Mouse (Mus musculus): ENCODE measurements around the gene Olfm2. TPM values are rescaled to one million over a fixed set of nuclear protein-coding genes. Genes with fewer than 3 reads are reported as not detected.

Gene Olfm2
- polyA plus RNA-seq, 1 experiment, result 2.3 TPM

DNA sequence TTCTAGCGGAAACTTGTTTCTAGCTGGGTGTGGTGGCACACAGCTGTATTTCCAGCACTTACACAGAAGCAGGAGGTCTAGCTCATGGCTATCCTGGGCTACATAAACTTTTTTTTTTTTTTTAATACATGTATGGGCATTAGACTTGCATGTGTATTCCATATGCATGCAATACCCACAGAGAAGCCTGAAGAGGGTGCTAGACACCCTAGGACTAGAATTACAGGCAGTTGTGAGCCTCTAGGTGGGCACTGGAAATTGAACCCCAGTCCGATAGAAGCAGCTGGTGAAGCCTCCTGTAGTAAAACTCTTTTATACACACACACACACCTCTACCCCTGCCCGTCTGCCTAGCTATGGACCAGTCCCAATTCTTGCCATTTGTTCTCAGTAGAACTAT is 92.3 kb downstream of the Olfm2 start:
- Histone ChIP-seq H3K4me3 (ENCODE audit: insufficient read depth, low read depth, low read length) (no peak overlapping the region), H3K27ac (ENCODE audit: insufficient read depth, low read depth, low read length) (no peak overlapping the region), H3K36me3 (ENCODE audit: control insufficient read depth, insufficient read depth, low read length) (peaks cover 2% of the 10 kb centered on the region; the same call in 1 of the 2 replicates), H3K4me1 (ENCODE audit: control insufficient read depth, insufficient read depth, low read length) (peaks cover 4% of the 10 kb centered on the region; the same call in 1 of the 2 replicates), H3K27me3 (replicated peaks; ENCODE audit: control insufficient read depth, insufficient read depth, low read length) (no peaks in the 10 kb centered on the region)
- WGBS, result 94% methylated on average over 3 of the region's 3 CpGs
- TF ChIP-seq CTCF (conservative IDR thresholded peaks at IDR 0.05; ENCODE audit: insufficient read depth, insufficient read length, low read depth, low read length) (no peak), POLR2A (IDR thresholded peaks at IDR 0.05; ENCODE audit: low read depth, low read length) (no peak)
- no peak for DNase-seq

DNA sequence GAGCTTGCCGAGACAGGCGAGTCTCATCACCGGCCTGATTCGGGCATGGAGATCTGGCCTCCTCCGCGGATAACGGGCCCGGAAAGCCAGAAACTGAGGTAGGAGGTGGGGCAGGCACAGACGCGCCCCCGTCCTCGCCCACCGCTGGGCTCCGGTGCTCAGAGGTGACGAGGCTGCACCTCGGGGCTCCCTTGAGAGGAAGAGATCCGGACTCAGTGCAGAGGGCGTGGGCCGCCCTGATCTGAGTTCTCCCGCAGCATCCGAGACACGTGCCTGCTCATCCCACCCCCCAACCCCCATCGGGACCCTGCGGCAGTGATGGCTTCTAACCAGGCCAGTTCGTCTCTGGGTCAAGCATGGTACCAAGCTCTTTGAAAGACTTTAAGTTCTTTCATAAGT is 93.9 kb downstream of the Olfm2 start:
- no peak for DNase-seq
- Histone ChIP-seq H3K4me1 (ENCODE audit: control insufficient read depth, insufficient read depth, low read length) (peaks cover 4% of the 10 kb centered on the region; the same call in 1 of the 2 replicates), H3K36me3 (ENCODE audit: control insufficient read depth, insufficient read depth, low read length) (peaks cover 2% of the 10 kb centered on the region; the same call in 1 of the 2 replicates), H3K4me3 (ENCODE audit: insufficient read depth, low read depth, low read length) (peak overlapping the region; percentile 72), H3K27ac (ENCODE audit: insufficient read depth, low read depth, low read length) (no peak overlapping the region), H3K27me3 (replicated peaks; ENCODE audit: control insufficient read depth, insufficient read depth, low read length) (no peaks in the 10 kb centered on the region)
- WGBS, result under 1% methylated on average over 25 of the region's 25 CpGs
- TF ChIP-seq CTCF (conservative IDR thresholded peaks at IDR 0.05; ENCODE audit: insufficient read depth, insufficient read length, low read depth, low read length), result no peak
- TF ChIP-seq POLR2A (IDR thresholded peaks at IDR 0.05; ENCODE audit: low read depth, low read length), result no peak

DNA sequence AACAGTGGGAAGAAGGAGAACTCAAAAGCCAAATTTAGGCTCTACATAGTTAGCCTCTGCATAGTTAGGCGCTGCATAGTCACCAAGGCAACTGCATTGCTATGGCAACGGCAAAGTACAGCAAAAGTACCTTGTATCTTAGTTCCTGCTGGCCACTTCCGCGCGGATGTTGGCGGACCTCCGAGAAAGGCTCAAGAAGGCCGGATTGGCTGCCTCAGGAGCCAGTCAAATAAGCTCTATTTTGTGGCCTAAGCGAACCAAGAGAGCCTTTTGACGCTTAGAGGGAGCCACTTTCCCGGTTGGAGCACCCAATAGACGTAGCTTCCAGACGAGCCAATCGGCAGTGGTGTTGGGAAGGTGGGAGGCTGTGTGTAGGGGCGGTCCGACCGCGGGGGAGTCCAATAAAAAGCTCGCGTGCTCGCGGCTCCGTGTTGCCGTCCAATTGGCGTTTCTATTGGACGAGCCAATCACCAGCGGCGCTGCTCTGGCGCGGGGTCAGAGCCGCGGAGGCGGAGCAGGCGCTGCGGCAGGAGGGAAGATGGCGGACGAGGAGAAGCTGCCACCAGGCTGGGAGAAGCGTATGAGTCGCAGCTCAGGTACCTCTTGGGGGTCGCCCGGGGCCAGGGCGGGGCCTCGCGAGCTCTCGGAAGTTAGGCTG is 94.4 kb downstream of the Olfm2 start, which contains the start of gene Pin1:
Gene Pin1 (plus strand): TSS at position 494 of the 658 bp plus-strand sequence.
- peak; percentile 100 for DNase-seq
- no peak for TF ChIP-seq CTCF (conservative IDR thresholded peaks at IDR 0.05; ENCODE audit: insufficient read depth, insufficient read length, low read depth, low read length)
- TF ChIP-seq POLR2A (IDR thresholded peaks at IDR 0.05; ENCODE audit: low read depth, low read length), result peak; percentile 31
- H3K27me3 ChIP-seq (replicated peaks; ENCODE audit: control insufficient read depth, insufficient read depth, low read length), result no peaks in the 10 kb centered on the region
- peaks cover 4% of the 10 kb centered on the region; the same call in 1 of the 2 replicates for H3K4me1 ChIP-seq (ENCODE audit: control insufficient read depth, insufficient read depth, low read length)
- under 1% methylated on average over 45 of the region's 45 CpGs for WGBS
- H3K27ac ChIP-seq (ENCODE audit: insufficient read depth, low read depth, low read length), result no peak within 1 kb of the TSS
- H3K36me3 ChIP-seq (ENCODE audit: control insufficient read depth, insufficient read depth, low read length), result peaks cover 2% of the 10 kb centered on the region; the same call in 1 of the 2 replicates
- peak within 1 kb of the TSS; percentile 72 for H3K4me3 ChIP-seq (ENCODE audit: insufficient read depth, low read depth, low read length)

DNA sequence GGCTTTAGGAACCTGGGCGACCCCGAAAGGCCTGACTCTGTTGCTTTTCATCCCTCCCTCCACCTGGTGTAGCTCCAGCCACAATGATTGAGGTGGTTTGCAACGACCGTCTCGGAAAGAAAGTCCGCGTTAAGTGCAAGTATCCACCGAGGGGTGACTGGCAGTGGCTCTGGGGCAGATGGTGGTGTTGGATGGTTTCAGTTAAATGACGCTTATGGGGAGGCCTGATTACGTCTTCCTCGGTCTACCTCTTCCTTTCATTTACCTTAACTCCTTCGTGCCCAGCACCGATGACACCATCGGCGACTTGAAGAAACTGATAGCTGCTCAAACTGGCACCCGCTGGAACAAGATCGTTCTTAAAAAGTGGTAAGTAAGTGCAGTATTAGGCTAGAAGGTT is 101.0 kb downstream of the Olfm2 start:
- Histone ChIP-seq H3K27me3 (replicated peaks; ENCODE audit: control insufficient read depth, insufficient read depth, low read length) (no peaks in the 10 kb centered on the region), H3K4me3 (ENCODE audit: insufficient read depth, low read depth, low read length) (peak overlapping the region; percentile 95), H3K4me1 (ENCODE audit: control insufficient read depth, insufficient read depth, low read length) (peaks cover 7% of the 10 kb centered on the region; the same call in 1 of the 2 replicates), H3K36me3 (ENCODE audit: control insufficient read depth, insufficient read depth, low read length) (no peaks in the 10 kb centered on the region), H3K27ac (ENCODE audit: insufficient read depth, low read depth, low read length) (peak overlapping the region; percentile 89)
- WGBS, result 2% methylated on average over 17 of the region's 17 CpGs
- DNase-seq, result no peak
- no peak for TF ChIP-seq POLR2A (IDR thresholded peaks at IDR 0.05; ENCODE audit: low read depth, low read length)
- TF ChIP-seq CTCF (conservative IDR thresholded peaks at IDR 0.05; ENCODE audit: insufficient read depth, insufficient read length, low read depth, low read length), result no peak

DNA sequence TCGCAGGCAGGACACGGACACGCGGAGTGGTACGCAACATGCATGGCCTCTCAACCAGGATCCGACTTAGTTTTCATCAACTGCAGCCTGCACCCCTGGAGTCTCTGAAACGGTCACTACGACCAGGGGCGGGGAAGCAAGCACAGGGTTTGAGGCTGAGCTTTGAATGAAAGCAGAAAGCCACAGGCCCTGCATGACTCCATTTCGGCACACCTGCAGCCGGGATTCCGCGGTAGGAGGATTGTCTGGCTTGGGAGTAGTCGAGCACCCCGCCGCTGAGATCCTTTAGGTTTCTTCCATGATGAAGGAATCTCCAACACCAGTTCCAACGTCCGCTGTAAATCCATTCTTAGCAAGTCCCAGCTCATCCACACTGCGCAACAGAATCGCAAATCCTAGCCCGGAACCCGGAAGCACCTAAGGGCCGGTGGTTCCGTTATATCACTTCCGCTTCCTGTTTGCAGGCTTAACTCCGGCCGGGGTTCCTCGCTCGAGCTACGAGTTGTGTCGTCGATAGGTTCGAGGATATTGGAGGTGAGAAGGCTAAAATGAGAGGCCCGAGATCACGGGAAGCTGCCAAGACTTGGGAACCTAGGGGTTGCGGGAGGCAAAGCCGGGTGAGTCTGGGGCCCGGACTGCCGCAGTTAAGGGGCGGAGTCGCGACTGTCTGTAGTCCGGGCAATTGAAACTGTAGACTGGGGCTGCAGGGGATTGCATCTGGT is 101.6 kb downstream of the Olfm2 start, which contains the start of gene Fbxl12:
Gene Fbxl12 (minus strand): TSS at position 408 of the 722 bp plus-strand sequence.
- peak; percentile 85 for DNase-seq
- WGBS, result under 1% methylated on average over 43 of the region's 43 CpGs
- peak within 1 kb of the TSS; percentile 89 for H3K27ac ChIP-seq (ENCODE audit: insufficient read depth, low read depth, low read length)
- peak within 1 kb of the TSS; percentile 95 for H3K4me3 ChIP-seq (ENCODE audit: insufficient read depth, low read depth, low read length)
- H3K36me3 ChIP-seq (ENCODE audit: control insufficient read depth, insufficient read depth, low read length), result no peaks in the 10 kb centered on the region
- peaks cover 7% of the 10 kb centered on the region; the same call in 1 of the 2 replicates for H3K4me1 ChIP-seq (ENCODE audit: control insufficient read depth, insufficient read depth, low read length)
- no peaks in the 10 kb centered on the region for H3K27me3 ChIP-seq (replicated peaks; ENCODE audit: control insufficient read depth, insufficient read depth, low read length)
- TF ChIP-seq POLR2A (IDR thresholded peaks at IDR 0.05; ENCODE audit: low read depth, low read length), result peak; percentile 72
- TF ChIP-seq CTCF (conservative IDR thresholded peaks at IDR 0.05; ENCODE audit: insufficient read depth, insufficient read length, low read depth, low read length), result no peak

DNA sequence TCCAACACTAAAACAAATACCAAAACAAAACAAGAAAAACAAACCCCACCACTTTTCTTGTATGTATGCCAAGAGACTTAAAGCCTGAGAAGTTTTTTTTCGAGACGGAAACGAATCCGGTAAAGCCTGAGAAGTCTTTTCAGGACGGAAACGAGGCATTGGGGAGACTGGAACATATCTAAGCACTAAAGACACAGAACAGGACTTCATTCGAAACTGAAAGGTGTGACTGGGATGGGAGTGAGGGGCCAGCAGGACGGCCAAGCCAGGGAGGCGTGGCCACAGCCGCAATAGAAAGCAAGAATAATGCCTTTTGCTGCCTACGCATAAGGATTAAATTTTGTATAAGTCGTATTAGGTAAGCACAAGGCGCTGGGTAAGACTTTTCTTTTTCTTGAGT is 102.4 kb downstream of the Olfm2 start:
- Histone ChIP-seq H3K27ac (ENCODE audit: insufficient read depth, low read depth, low read length) (no peak overlapping the region), H3K36me3 (ENCODE audit: control insufficient read depth, insufficient read depth, low read length) (peaks cover 3% of the 10 kb centered on the region), H3K4me3 (ENCODE audit: insufficient read depth, low read depth, low read length) (peak overlapping the region; percentile 95), H3K4me1 (ENCODE audit: control insufficient read depth, insufficient read depth, low read length) (peaks cover 7% of the 10 kb centered on the region; the same call in 1 of the 2 replicates), H3K27me3 (replicated peaks; ENCODE audit: control insufficient read depth, insufficient read depth, low read length) (no peaks in the 10 kb centered on the region)
- TF ChIP-seq POLR2A (IDR thresholded peaks at IDR 0.05; ENCODE audit: low read depth, low read length) (no peak), CTCF (conservative IDR thresholded peaks at IDR 0.05; ENCODE audit: insufficient read depth, insufficient read length, low read depth, low read length) (no peak)
- WGBS, result 2% methylated on average over 13 of the region's 13 CpGs
- DNase-seq, result no peak
